Mouse (Mus musculus) megakaryocyte progenitor cell, adult 5-6 weeks (primary cell): ENCODE data around the gene Gpr174. TPM values are rescaled to one million over a fixed set of nuclear protein-coding genes. Genes with fewer than 3 reads are reported as not detected.
"Not testable (repeated sequence)": the region's sequence is repeated elsewhere in the genome, so short reads cannot be mapped to it uniquely, and the experiment has no call there.

Experiments used
- ATAC-seq: replicated peaks from 2 replicates; pipeline ENCODE4 v1.8.0; 2016; ENCODE audit warnings: mild to moderate bottlenecking, moderate TSS enrichment, inconsistent platforms; ENCODE audit not compliant: poor library complexity
- total RNA-seq, 2 experiments: library from RNA; stranded (forward) in 1 of 2; stranded (reverse) in 1 of 2; fragments of 157-497, 149-512 nt in 1 of 2; fragments of 200-1000 nt in 1 of 2; gene quantifications; 2 replicates each; pipeline versions ENCODE4 v1.2.3 to v1.2.4; 2015 to 2017

Gpr174 gene
- total RNA-seq (2015) = 0.17 and 0.29 TPM in 2 replicates
- 0.21 and 0.68 TPM in 2 replicates for total RNA-seq (2017)

DNA sequence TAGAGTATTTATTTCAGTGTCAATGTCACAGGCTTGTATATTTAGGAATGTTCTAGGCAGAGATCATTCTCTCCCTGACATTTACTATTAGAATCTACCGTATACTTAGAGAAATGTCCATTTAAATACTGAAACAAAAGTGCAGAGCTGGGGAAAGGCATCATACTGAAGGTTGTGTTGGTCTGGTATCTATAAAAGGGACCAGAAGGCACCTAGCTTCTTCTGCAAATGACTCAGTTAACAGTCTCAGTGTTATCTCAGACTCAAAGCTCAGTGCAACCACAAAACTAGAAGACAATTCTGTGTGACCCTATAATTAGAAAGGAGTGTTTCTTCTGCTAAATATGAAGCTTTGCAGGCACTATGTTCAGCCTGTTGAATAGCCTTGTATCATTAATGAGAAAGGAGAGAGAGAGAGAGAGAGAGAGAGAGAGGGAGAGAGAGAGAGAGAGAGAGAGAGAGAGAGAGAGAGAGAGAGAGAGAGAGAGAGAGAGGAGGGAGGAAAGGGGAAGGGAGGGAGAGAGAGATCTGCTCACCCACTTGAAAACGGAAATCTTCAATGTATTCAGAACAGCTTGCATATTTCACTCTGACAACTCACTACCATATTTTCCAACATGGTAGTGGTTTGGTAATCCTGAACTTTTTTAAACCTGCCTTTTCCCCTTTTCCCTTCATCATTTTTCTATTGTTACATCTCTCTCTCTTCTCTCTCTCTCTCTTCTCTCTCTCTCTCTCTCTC, at the start of gene Gpr174:
TSS of gene Gpr174 (plus strand) at position 393 of the 742 bp plus-strand sequence.
- peak; percentile 69 for ATAC-seq

- ATAC-seq = no peak
These were observed 38.0 kb upstream of the Gpr174 start for GRCm38 (mm10) chrX:107217577-107218090.

DNA sequence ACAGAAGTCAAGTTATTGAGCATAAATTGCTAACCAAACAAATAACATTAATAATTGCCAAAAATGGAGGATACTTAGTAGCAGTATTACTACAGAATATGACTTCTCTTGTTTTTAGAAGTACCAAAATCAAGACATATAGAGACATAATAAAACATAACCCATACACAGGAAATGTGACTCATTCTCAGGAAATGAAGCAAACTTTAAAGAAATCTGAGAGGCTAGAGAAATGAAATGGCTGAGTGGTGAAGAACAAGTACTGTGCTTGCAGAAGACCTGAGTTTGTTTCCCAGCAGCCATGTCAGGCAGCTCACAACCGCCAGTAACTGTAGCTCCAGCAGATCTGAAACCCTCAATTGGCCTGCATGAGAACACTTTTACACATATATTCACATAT, 30.8 kb upstream of the Gpr174 start:
- ATAC-seq = no peak

- peak; percentile 64 for ATAC-seq
These were observed 24.5 kb upstream of the Gpr174 start for GRCm38 (mm10) chrX:107231214-107231613.

DNA sequence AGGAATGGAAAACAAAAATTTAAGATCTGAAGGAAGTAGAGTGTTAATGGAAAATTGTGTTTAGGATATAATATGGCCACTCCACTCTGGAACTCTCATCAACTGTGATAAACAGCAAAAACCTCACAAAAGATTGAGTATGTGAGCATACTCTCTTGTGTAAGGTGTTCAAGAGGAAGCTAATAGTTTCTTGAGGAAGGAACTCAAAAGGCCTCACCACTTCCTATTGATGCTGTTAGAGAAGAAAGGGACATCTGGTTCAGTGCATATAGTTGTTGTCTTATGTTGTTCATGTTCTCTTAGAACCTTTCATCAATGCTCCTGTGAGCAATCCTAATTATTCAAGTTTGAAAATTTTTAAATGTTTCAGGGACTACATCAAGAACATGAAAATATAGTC, 21.0 kb upstream of the Gpr174 start:
- peak; percentile 76 for ATAC-seq

DNA sequence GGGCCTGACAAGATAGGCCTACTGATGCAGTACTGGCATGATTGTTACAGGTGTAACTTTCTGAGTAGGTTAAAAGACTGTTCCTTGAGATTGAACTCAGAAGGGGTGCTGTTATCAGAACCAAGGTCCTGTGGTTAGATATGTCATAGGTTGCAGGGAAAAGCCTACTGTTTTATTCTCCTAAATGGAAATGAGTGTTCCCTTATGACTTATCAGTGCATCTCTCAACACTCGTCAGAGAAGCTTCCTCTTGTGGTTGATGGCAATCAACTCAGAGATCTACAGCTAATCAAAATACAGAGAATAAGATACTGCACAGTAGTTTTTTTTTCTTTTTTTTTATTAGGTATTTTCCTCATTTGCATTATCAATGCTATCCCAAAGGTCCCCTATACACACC, 19.2 kb upstream of the Gpr174 start:
- ATAC-seq = no peak

DNA sequence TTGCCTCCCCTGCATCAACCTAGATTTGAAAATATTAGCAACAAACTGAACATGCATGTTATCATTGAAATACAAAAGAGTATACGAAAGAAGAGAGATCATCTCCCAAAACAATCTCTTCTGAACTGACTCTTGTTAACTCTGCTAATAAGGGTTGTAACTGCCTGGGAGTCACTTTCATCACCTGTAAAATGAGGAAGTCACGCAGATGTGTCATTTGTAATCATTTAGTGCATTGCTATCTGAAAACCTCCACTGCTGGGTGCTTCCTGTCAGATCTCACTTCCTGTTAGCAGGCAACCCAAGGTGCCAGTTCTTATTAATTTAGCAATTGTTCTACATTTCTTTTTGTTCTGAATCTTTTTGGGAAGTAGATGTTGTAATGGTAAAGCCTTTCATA, 5.3 kb upstream of the Gpr174 start:
- ATAC-seq = peak; percentile 99

GRCm38 (mm10) chrX:107264619-107265018, 8.9 kb downstream of the Gpr174 start:
- ATAC-seq = peak; percentile 78

- ATAC-seq = no peak
These were observed 21.9 kb downstream of the Gpr174 start for GRCm38 (mm10) chrX:107277606-107278005.

GRCm38 (mm10) chrX:107284211-107284610, 28.5 kb downstream of the Gpr174 start:
- ATAC-seq = no peak

DNA sequence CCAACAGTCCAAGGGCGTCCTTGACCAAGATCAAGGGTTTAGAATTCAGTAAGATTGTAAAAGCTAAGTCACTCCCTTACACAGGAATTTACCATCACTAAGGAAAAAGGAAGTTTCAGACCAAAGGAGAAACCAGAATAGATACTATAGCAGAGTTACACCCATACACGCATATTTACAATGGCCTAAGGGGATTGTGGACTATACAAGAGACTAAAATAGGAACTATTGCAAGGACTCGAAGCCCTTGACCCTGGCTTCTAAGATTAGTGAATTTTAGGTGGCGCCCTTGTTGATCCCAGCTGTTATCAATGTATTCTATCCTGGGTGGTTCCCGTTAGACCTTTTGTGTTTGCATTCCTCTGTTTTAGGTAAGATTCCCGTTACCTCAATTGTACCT, 42.2 kb downstream of the Gpr174 start:
- ATAC-seq = not testable (repeated sequence)

GRCm38 (mm10) chrX:107298761-107299160, 43.1 kb downstream of the Gpr174 start:
- ATAC-seq = peak; percentile 64

DNA sequence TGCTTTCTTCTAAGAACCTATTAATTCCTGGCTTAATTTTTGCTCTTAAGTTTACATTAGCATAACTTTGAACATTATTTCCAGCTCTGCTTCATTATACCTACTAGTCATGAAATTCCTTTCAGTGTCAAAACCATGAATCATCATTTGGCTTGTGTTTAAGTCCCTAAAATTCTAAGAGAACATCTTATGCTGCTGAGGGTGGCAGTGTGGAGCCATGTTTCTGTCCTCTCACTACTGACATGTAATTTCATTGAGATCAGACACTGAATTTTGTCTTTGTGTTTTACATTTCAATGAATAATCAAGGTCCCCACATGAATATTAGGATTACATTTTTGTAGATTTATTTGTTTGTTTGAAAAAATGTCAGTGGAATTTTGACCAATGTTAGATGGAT, 50.8 kb downstream of the Gpr174 start:
- no peak for ATAC-seq

GRCm38 (mm10) chrX:107312533-107312932, 56.9 kb downstream of the Gpr174 start:
- peak; percentile 74 for ATAC-seq

DNA sequence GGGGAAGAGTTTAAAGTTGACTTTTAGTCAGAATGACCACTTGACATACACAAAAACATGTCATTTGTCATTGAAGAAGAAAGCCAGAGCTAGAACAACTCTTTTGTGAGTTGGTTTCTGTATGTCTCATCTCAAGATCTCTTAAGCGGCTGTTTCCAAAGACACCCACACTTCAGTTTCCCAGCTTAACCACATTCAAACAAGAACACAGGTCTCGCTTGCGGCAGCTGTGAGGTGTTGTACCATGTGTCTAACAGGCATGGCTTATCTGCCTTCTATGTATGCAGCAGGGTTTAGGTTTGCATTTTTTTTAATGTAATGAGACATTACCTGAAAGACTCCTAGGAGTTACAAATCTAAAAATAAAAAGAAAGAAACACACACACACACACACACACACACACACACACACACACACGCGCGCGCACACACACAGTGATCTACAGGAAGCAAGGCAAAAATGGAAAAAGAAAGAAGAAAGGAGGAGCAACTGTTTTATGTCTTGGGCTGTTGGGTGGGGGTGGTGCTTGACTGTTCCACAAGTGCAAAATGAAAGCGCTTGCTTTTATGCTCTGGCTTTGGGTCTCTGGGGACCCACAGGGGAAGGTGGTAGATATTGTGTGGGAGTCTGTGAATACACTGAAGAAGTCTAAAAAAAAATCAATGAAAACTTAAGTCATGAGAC, 70.2 kb downstream of the Gpr174 start:
- peak; percentile 66 for ATAC-seq

- peak; percentile 94 for ATAC-seq
These were observed 74.2 kb downstream of the Gpr174 start for GRCm38 (mm10) chrX:107329849-107330248.

- peak; percentile 93 for ATAC-seq
These were observed 80.9 kb downstream of the Gpr174 start for GRCm38 (mm10) chrX:107336609-107337008.

- 0 out of 2 replicates have a peak, but pooled peaks have one; percentile 46 for ATAC-seq
These were observed 86.3 kb downstream of the Gpr174 start for GRCm38 (mm10) chrX:107341980-107342379.
